Mouse (Mus musculus) bone marrow macrophage, adult 2 months (primary cell): ENCODE data around the gene Trip6. TPM values are rescaled to one million over a fixed set of nuclear protein-coding genes. Genes with fewer than 3 reads are reported as not detected.
A peak's percentile ranks its signal among the peaks of the same experiment; 100 is the strongest.

Experiments used
- H3K27ac ChIP-seq: 2 replicates; pipeline ENCODE4 v1.5.1; 2012; ENCODE audit warnings: low read depth, low read length; ENCODE audit not compliant: insufficient read depth
- H3K4me1 ChIP-seq: 2 replicates; pipeline ENCODE4 v1.6.1; 2012; ENCODE audit warnings: low read length; ENCODE audit not compliant: control insufficient read depth, insufficient read depth
- H3K4me3 ChIP-seq: 2 replicates; pipeline ENCODE4 v1.5.1; 2012; ENCODE audit warnings: mild to moderate bottlenecking, low read length, moderate library complexity; ENCODE audit not compliant: insufficient read depth
- CTCF ChIP-seq: IDR thresholded peaks from 2 replicates; pipeline ENCODE4 v1.5.1; 2012; ENCODE audit warnings: low read depth, mild to moderate bottlenecking, low read length, moderate library complexity
- POLR2A ChIP-seq: IDR thresholded peaks from 2 replicates; pipeline ENCODE4 v1.6.1; 2012; ENCODE audit warnings: mild to moderate bottlenecking, low read depth, low read length, borderline replicate concordance
- polyA plus RNA-seq: library from polyadenylated mRNA; stranded (reverse); fragments of >200 nt; gene quantifications from 2 replicates; pipeline ENCODE4 v1.2.4, GENCODE M21; 2012; ENCODE audit not compliant: missing spikeins, insufficient read depth, insufficient read length

Trip6 gene
- 6.7 and 7.1 TPM in 2 replicates for polyA plus RNA-seq

DNA sequence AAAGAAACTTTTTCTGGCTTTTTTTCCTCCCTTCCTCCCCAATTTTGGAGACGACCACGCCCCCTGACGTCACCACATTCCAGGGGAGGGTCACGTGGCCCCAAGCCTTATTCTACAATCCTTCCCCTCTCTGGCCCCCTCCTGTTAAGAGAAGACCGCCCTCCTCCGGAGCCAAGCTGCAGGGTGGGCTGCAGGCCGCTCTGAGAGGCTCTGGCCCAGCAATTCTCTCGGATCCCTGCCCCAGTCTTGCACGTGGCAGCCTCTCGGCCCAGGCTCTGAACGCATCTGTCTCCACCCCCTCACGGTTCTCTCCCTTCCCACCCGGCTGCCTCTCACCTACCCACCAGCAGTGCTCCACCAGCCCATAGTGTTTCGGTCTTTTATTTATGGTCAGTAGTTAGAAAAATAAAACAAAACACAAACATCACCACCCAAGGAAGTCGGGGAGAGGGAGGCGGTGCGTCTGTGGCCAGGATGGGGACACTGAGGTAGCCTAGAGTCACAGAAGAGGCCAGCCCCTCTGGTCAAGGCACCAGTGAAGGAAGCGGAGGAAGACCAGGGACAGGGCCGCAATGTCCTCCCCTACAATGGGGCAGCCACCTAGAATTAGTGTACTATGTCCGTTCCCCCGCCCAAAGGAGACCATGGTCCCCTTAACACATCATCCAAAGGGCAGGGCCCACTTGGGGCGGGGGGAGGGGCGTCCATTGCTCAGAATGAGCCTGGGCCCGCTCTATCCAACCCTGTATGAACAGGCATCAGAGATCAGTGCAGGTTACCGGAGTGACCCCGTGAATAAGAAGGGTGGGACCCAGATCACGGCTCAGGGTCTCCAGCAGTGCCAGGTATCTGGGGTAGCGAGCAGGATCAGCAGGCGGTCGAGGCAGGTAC lies at the start of gene Trip6:
Gene Trip6, minus strand, starts transcription at position 212 of the 891 bp plus-strand sequence.
- H3K4me1 ChIP-seq = peaks cover 26% of the 10 kb centered on the region
- H3K27ac ChIP-seq = no peak within 1 kb of the TSS
- H3K4me3 ChIP-seq = no peak within 1 kb of the TSS
- TF ChIP-seq POLR2A (no peak), CTCF (no peak)

DNA sequence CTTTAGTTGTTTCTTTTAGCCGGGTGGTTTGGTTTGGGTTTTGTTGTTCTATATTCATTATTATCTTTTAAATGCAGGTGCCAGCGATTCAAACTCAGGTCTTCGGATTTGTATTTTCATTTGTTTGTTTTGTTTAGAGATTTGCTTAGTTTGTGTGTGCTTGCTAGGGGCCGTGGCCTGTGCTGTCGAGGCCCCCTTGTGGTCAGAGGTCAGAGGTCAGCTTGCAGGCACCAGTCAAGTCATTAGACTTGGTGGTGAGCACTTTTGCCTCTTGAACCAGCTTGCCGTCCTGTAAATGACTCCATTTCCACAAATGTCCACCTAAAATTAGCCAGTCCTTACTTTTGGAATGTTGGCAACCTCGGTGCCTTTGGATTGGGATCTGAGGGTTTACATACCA lies 44.2 kb upstream of the Trip6 start:
- no peak overlapping the region for H3K27ac ChIP-seq
- H3K4me1 ChIP-seq = no peaks in the 10 kb centered on the region
- no peak overlapping the region for H3K4me3 ChIP-seq
- TF ChIP-seq CTCF (no peak), POLR2A (no peak)

DNA sequence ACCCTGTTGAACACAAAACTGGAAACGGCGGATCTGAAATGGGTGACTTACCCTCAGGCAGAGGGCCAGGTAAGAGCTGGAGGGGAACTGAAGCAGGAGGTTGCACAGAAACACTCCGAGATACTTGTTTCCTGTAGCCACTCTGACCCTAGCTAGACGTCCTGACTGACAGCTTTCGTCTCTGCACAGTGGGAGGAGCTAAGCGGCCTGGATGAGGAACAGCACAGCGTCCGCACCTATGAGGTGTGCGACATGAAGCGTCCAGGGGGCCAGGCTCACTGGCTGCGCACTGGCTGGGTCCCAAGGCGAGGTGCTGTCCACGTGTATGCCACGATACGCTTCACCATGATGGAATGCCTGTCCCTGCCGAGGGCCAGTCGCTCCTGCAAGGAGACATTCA lies 39.9 kb upstream of the Trip6 start:
- no peak for TF ChIP-seq POLR2A
- TF ChIP-seq CTCF = no peak
- H3K27ac ChIP-seq = no peak overlapping the region
- no peak overlapping the region for H3K4me3 ChIP-seq
- H3K4me1 ChIP-seq = no peaks in the 10 kb centered on the region

GRCm38 (mm10) chr5:137352011-137352975 lies 38.1 kb upstream of the Trip6 start:
- TF ChIP-seq POLR2A (no peak), CTCF (no peak)
- H3K4me3 ChIP-seq = no peak overlapping the region
- H3K27ac ChIP-seq = no peak overlapping the region
- H3K4me1 ChIP-seq = no peaks in the 10 kb centered on the region

- Histone ChIP-seq H3K27ac (no peak overlapping the region), H3K4me1 (no peaks in the 10 kb centered on the region), H3K4me3 (no peak overlapping the region)
- no peak for TF ChIP-seq CTCF
Observed at GRCm38 (mm10) chr5:137351394-137351793, 37.2 kb upstream of the Trip6 start.

GRCm38 (mm10) chr5:137351058-137351380 lies 36.8 kb upstream of the Trip6 start:
- TF ChIP-seq POLR2A = no peak
- TF ChIP-seq CTCF = no peak
- Histone ChIP-seq H3K4me3 (no peak overlapping the region), H3K27ac (no peak overlapping the region), H3K4me1 (no peaks in the 10 kb centered on the region)

GRCm38 (mm10) chr5:137350205-137351057 lies 36.2 kb upstream of the Trip6 start:
- no peaks in the 10 kb centered on the region for H3K4me1 ChIP-seq
- TF ChIP-seq CTCF (no peak), POLR2A (no peak)
- no peak overlapping the region for H3K27ac ChIP-seq
- peak overlapping the region; percentile 18; the same call in 1 of the 2 replicates for H3K4me3 ChIP-seq

GRCm38 (mm10) chr5:137349384-137350204 lies 35.4 kb upstream of the Trip6 start, which contains the start of gene Ephb4:
Gene Ephb4, plus strand, starts transcription at chr5:137350109.
- TF ChIP-seq POLR2A (no peak), CTCF (no peak)
- peak within 1 kb of the TSS; percentile 18; the same call in 1 of the 2 replicates for H3K4me3 ChIP-seq

More at GRCm38 (mm10) chr5:137349384-137350204, 35.4 kb upstream of the Trip6 start, which contains the start of gene Ephb4:
- H3K27ac ChIP-seq = no peak within 1 kb of the TSS
- no peaks in the 10 kb centered on the region for H3K4me1 ChIP-seq
